In genomic region chr8:127266777-127267176, GRCm38 (mm10) we compare ENCODE assay signal across 16 mouse cellular contexts.
A peak's percentile ranks its signal among the peaks of the same experiment; 100 is the strongest.
DNase-seq lines count a peak whose midpoint lies in the region; ATAC-seq lines count a peak whose summit lies in the region.
"Had no signal": no experiment of that assay in that cellular context is flagged by ENCODE, and none has a peak within 500 bp of the region (broad histone marks: within the 10 kb centered on the region; RNA-seq: fewer than 3 reads in every experiment).

No protein-coding gene starts in this region.

- ATAC-seq in midbrain, embryonic 12.5 days (ENCODE audit: low FRiP score, low read depth), result peak; percentile 48; the same call in 1 of the 2 replicates
- ATAC-seq in midbrain, embryonic 11.5 days (ENCODE audit: low FRiP score), result no peak
- ATAC-seq: intestine, embryonic 16.5 days had no signal

- intact Hi-C loops in heart, postnatal 14 days (cut with DNase I), result no loop called here

- H3K9ac ChIP-seq in midbrain, embryonic 12.5 days (replicated peaks), result no peak overlapping the region
- no peak overlapping the region for H3K9ac ChIP-seq in midbrain, embryonic 11.5 days (ENCODE audit: low read length)

- H3K9me3 ChIP-seq in midbrain, embryonic 12.5 days, result no peaks in the 10 kb centered on the region
- H3K9me3 ChIP-seq in midbrain, embryonic 11.5 days (ENCODE audit: control insufficient read depth, low read length), result no peaks in the 10 kb centered on the region
- H3K9me3 ChIP-seq: embryonic facial prominence, embryonic 10.5 days; heart, embryonic 10.5 days had no signal

- peak; percentile 25 for DNase-seq in heart, adult 11 months
- DNase-seq in heart, postnatal 14 days, result no peak
- DNase-seq in midbrain, embryonic 11.5 days (ENCODE audit: low spot score, missing footprints), result no peak
- DNase-seq in retina, postnatal 1 day, result peak; percentile 38
- no peak for DNase-seq in retina, embryonic 14.5 days (ENCODE audit: low spot score)
- DNase-seq: adrenal gland, adult 2 months; adrenal gland, postnatal 25 days; cerebellum, adult 2 months; cerebellum, postnatal 10 days; gastrocnemius, postnatal 36 days; heart, adult 18-20 months; heart, postnatal 10 days had no signal

- peak overlapping the region; percentile 20; the same call in 1 of the 2 replicates for H3K27ac ChIP-seq in midbrain, embryonic 12.5 days (replicated peaks)
- H3K27ac ChIP-seq in midbrain, embryonic 11.5 days (ENCODE audit: low read depth, low read length), result no peak overlapping the region
- H3K27ac ChIP-seq: embryonic facial prominence, embryonic 10.5 days; heart, embryonic 10.5 days had no signal

- no peak overlapping the region for H3K4me3 ChIP-seq in midbrain, embryonic 12.5 days
- no peak overlapping the region for H3K4me3 ChIP-seq in midbrain, embryonic 11.5 days (ENCODE audit: low read depth, low read length)
- H3K4me3 ChIP-seq: embryonic facial prominence, embryonic 10.5 days; heart, embryonic 10.5 days had no signal

- 23% methylated on average over 5 of the region's 5 CpGs for whole genome bisulfite sequencing in midbrain, embryonic 12.5 days
- 25% methylated on average over 5 of the region's 5 CpGs for WGBS in midbrain, embryonic 11.5 days

- peaks cover 19% of the 10 kb centered on the region for H3K27me3 ChIP-seq in midbrain, embryonic 12.5 days
- peaks cover 17% of the 10 kb centered on the region for H3K27me3 ChIP-seq in midbrain, embryonic 11.5 days (ENCODE audit: control insufficient read depth, insufficient read depth, low read length)

- no peaks in the 10 kb centered on the region for H3K36me3 ChIP-seq in midbrain, embryonic 12.5 days
- no peaks in the 10 kb centered on the region for H3K36me3 ChIP-seq in midbrain, embryonic 11.5 days (ENCODE audit: control insufficient read depth, insufficient read depth, low read length)
- H3K36me3 ChIP-seq: embryonic facial prominence, embryonic 10.5 days; heart, embryonic 10.5 days had no signal

- no peak overlapping the region for H3K4me2 ChIP-seq in midbrain, embryonic 12.5 days (replicated peaks)
- H3K4me2 ChIP-seq in midbrain, embryonic 11.5 days, result no peak overlapping the region

- peaks cover 33% of the 10 kb centered on the region for H3K4me1 ChIP-seq in midbrain, embryonic 12.5 days
- peaks cover 24% of the 10 kb centered on the region for H3K4me1 ChIP-seq in midbrain, embryonic 11.5 days (ENCODE audit: control insufficient read depth, insufficient read depth, low read length)

Comparison
In these comparisons a context has a peak if more than half of its experiments do, and no peak if none do; other contexts are left out.
1. DNase-seq: peak in heart, adult 11 months (single experiment) and retina, postnatal 1 day (single experiment); none in heart, postnatal 14 days (0 of 2), midbrain, embryonic 11.5 days (single experiment) and retina, embryonic 14.5 days (single experiment).